Mouse (Mus musculus): ENCODE measurements at regions not wholly inside any gene's neighbourhood (a gene's known extent, or its start where the extent isn't known, plus 50 kb on each side); places are given as distances from the start of the nearest gene placed in this dataset.

- H3K4me3 ChIP-seq (replicated peaks) = no peak overlapping the region
- no peak overlapping the region for H3K27ac ChIP-seq
- H3K4me2 ChIP-seq (replicated peaks) = no peak overlapping the region
- WGBS = 69% methylated on average over 15 of the region's 15 CpGs
- H3K9me3 ChIP-seq = no peaks in the 10 kb centered on the region
- peaks cover 3% of the 10 kb centered on the region; the same call in 1 of the 2 replicates for H3K27me3 ChIP-seq
- ATAC-seq = no peak
- no peaks in the 10 kb centered on the region for H3K36me3 ChIP-seq
- no peak overlapping the region for H3K9ac ChIP-seq (replicated peaks)
- H3K4me1 ChIP-seq (replicated peaks) = peaks cover 9% of the 10 kb centered on the region; the same call in 1 of the 2 replicates
Observed at GRCm38 (mm10) chr11:57882736-57883635, 50.4 kb upstream of the Hand1 start.
